Mouse (Mus musculus) frontal cortex, adult 2 months (tissue): ENCODE data around the gene Dpp3. TPM values are rescaled to one million over a fixed set of nuclear protein-coding genes. Genes with fewer than 3 reads are reported as not detected.
"Not testable (repeated sequence)": the region's sequence is repeated elsewhere in the genome, so short reads cannot be mapped to it uniquely, and the experiment has no call there.

Experiments used
- DNase-seq, 2 experiments: peaks; one replicate each; pipeline ENCODE4 v3.0.0; 2022; ENCODE audit warnings: low spot score in 1 of 2; ENCODE audit errors: extremely low spot score in 1 of 2
- polyA plus RNA-seq: library from polyadenylated mRNA; depleted of rRNA; stranded (reverse); fragments of >200 nt; gene quantifications from 2 replicates; pipeline ENCODE4 v1.2.3, GENCODE M21; 2012; rRNA removed

The Dpp3 gene
- polyA plus RNA-seq = 45.7 and 46.2 TPM in 2 replicates

DNA sequence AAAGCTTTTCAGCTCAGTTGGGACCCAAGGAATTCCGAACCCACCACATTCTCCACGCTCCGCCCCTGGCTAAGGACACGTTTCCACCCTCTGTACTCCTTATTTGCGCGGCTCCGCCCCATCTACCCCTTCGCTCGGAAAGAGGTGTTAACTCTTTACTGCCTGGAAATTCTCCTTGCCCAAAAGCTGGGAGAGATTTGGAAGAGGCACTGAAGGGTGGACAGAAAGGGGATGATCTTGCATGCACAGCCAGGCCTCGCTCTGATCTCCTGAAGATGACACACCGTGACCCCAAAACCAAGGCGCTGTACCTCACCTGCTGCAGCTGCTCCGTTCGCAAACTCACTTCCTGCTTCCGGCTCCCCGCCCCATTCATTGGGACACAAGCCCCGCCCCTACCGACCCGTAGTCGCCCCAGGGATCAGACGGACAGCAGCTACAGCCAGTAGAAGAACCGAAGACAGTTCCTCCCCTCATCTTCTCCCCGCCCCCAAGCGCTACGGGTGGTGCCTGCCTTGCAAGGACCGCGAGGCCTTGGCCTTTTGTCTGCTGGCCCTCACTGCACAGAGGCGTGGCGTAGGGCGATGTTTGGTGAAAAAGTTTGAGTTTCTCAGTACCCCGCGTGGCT lies at the start of gene Dpp3:
Gene Dpp3 (minus strand): TSS at position 384 of the 628 bp plus-strand sequence.
- DNase-seq = peak; percentile 96 to 99

- DNase-seq = no peak
These were observed 40.1 kb upstream of the Dpp3 start for GRCm38 (mm10) chr19:4968236-4968635.

- DNase-seq = peak; percentile 89 to 96
These were observed 34.0 kb upstream of the Dpp3 start, which contains the start of gene Mrpl11 for GRCm38 (mm10) chr19:4961928-4962601. Gene Mrpl11, plus strand, starts transcription at chr19:4962147.

- not testable (repeated sequence) for DNase-seq
These were observed 20.6 kb upstream of the Dpp3 start for GRCm38 (mm10) chr19:4948641-4949040.

DNA sequence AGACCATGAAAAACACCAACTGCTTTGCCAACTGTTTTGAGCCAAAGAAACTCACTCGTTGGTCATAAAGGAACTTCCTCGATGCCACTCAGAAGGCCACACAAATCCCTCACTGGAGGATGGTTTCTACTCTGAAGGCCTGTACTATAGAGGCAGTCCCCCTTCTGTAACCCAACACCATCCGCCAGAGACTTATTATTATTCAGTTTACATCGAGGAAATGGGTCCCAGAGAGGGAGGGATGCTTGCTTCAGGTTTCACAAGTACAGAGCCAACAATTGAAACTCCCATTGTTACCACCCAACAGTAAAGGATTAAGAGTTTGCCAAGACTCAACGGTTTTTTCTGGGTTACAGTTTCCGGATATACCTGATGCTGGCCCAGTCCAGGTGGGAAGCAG lies 17.5 kb upstream of the Dpp3 start:
- DNase-seq = no peak

DNA sequence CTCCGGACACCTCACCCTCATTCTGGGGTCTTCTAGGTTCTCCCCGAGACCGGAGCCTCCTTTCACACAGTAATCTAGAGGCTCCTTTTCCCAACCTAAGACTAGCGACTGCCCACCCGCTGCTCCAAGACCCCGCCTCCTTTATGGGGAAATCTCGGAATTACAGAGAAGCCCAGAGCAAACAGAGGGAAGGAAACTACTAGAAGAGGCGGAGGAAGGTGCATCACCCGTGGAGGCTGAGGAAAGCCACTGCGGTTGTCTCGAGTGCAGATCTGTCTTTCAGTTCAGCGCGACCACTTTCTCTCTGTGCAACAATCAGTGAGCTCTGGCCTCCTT lies 15.1 kb upstream of the Dpp3 start:
- DNase-seq = no peak

- DNase-seq = peak; percentile 20 to 78
These were observed 14.6 kb upstream of the Dpp3 start, which contains the start of gene Peli3 for GRCm38 (mm10) chr19:4942551-4943252. Gene Peli3, minus strand, starts transcription at chr19:4943127.

GRCm38 (mm10) chr19:4937444-4938310 lies 9.6 kb upstream of the Dpp3 start:
- no peak for DNase-seq

GRCm38 (mm10) chr19:4936896-4937295 lies 8.8 kb upstream of the Dpp3 start:
- DNase-seq = no peak

- DNase-seq = no peak
These were observed 694 bp upstream of the Dpp3 start for GRCm38 (mm10) chr19:4928781-4929180.

DNA sequence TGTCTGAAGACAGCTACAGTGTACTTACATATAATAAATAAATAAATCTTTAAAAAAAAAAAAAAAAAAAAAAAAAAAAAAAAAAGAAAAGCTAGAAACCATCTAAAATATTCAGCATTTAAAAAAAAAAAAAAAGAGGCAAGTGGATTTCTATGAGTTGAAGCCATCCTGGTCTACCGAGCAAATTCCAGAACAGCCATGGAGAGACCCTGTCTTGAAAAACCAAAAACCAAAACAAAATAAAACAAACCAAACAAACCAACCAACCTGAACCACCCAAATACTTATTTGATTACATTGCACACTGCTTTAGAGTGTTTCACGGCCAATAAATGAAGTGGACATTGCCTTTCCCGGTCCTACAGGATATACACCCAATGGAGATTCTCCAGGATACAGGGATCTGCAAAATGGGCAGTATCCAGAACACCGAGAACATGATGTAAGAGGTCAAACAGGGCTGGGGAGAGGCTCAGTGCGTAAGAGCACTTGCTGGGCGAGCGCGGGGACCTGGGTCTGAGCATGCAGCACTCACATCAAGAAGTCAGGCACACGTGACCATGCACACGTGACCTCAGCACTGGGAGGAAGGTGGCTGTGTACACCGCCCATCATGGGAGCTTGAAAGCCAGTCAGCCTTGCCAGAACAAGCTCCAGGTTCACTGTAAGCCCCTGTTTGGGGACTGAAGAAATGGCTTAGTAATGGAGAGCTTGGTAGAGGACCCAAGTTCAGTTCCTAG lies 2.8 kb downstream of the Dpp3 start:
- no peak for DNase-seq

- DNase-seq = no peak
These were observed 8.4 kb downstream of the Dpp3 start for GRCm38 (mm10) chr19:4919652-4920051.

DNA sequence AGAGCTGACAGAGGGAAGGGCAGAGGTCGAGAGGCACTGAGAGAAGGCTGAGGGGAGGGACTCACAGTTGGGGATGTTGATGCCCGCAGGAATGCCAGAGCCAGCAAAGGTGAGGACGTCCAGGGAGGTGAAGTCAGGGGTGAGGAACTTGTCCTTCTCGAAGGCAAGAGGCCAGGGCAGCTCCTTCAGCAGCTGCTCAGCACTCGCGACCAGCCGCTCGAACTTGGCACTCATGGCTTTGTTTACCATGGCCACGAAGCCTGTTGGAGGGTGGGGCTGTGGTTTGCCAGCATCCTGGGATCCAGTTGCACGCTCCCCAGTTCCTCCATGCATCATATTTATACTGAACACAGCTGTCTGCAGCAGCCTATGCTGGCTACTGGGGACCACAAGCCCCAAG lies 11.3 kb downstream of the Dpp3 start:
- DNase-seq = no peak

GRCm38 (mm10) chr19:4915924-4916603 lies 12.0 kb downstream of the Dpp3 start:
- no peak for DNase-seq

DNA sequence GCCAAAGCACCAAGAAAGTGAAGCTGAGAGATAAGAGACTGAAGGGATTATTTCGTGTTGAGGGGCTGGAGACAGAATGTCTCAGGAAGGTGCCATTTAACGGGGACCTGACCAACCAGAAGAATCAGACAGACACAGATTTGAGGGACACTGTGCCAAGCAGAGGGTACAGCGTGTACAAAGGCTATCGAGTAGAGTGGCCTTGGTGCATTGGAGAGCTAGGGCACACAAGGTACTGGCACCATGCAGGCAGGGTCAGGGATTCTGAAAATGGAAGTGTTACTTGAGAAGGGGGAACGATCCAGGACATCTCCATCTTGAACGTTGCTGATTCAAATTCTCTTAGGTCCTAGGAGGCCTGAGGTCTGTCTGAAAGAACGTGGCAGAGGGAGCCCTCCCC lies 18.7 kb downstream of the Dpp3 start:
- no peak for DNase-seq

- peak in 1 of 2 experiments; percentile 44 for DNase-seq
These were observed 20.0 kb downstream of the Dpp3 start for GRCm38 (mm10) chr19:4908107-4908506.

- DNase-seq = peak; percentile 33 to 86
These were observed 21.9 kb downstream of the Dpp3 start, which contains the start of gene Bbs1 for GRCm38 (mm10) chr19:4905979-4906794. Gene Bbs1, minus strand, starts transcription at chr19:4906628.

GRCm38 (mm10) chr19:4899888-4900287 lies 28.2 kb downstream of the Dpp3 start:
- no peak for DNase-seq

DNA sequence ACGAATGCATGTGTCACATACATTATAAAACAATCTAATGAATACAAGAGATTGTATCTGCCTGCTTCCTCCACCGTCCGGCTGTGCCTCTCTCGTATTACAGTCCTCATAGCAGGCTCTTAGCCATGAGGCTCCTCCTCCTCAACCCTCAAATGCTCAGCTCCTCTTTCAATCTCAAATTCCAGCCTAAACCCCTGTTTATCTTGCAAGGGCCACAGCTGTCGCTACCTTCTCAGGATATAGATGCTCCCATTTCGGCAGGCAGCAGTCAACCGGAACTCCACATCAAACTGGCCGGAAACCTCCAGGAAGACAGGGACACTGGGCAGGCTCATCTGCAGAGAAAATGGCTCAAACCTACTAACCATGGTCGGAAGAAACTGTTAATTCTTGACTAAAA lies 29.1 kb downstream of the Dpp3 start:
- no peak for DNase-seq
